Mouse (Mus musculus) frontal cortex, postnatal 10 days (tissue): ENCODE results near the gene Timm50.

ENCODE experiments used
- DNase-seq, 2 experiments: peaks; one replicate each; pipeline ENCODE4 v3.0.0; 2022; ENCODE audit warnings: low spot score in 2 of 2, mixed read lengths in 1 of 2

Gene Timm50

GRCm38 (mm10) chr7:28268576-28268975 lies 43.3 kb downstream of the Timm50 start:
- DNase-seq = no peak

DNA sequence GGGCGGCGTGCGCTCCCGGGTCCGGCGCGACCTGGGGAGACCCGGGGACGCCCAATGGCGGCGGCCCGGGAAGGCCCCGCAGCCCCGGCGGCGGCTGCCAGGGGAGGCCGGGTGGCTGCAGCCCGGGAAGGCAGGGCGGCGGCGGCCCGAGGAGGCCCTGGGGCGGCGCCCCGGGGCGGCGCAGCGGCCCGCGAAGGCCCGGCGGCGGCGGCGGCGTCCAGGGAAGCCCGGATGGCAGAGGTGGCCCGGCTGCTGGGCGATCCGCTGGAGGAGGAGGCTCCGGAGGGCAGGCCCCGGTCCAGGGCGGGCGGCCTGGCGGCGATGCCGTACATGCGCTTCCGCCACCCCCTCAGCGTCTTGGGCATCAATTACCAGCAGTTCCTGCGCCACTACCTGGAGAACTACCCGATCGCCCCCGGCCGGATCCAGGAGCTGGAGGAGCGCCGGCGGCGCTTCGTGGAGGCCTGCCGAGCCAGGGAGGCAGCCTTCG lies 43.8 kb downstream of the Timm50 start:
- DNase-seq = peak in 1 of 2 experiments; percentile 58

GRCm38 (mm10) chr7:28267129-28268041 lies 44.5 kb downstream of the Timm50 start, which contains the start of gene Eid2:
Eid2 (plus strand) TSS chr7:28267881.
- peak; percentile 85 to 91 for DNase-seq

- no peak for DNase-seq
Measured at GRCm38 (mm10) chr7:28265391-28265790, 46.5 kb downstream of the Timm50 start.

- DNase-seq = peak in 1 of 2 experiments; percentile 30
Measured at GRCm38 (mm10) chr7:28263786-28264185, 48.1 kb downstream of the Timm50 start.

DNA sequence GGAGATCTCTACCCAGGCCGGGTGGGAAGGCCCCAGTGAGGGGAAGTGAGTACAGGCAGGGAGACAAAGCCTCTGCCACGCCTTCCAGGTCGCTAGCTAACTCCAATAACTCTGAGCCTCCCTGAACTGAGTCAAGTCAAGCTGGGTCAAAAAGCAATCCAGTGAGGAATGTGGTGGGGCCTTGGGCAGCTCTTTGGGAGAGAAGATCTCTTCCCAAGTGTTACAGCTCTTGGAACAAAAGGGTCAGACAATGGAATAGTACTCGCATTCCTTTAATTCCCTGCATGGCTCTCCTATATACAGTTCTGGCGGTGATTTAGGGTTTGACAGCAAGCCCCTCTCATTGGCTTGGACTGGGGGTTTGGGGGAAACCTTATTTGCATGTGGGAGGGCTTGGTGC lies 49.0 kb downstream of the Timm50 start:
- no peak for DNase-seq
